Mouse (Mus musculus) retina, postnatal 7 days (tissue): Measurements from ENCODE around the gene Slc35e3.

ENCODE experiments used
- DNase-seq: peaks from one replicate; pipeline ENCODE4 v3.0.0-alpha.2; 2012; ENCODE audit warnings: low read depth, low spot score

Gene Slc35e3

GRCm38 (mm10) chr10:117685171-117685848, 60.9 kb downstream of the Slc35e3 start:
- DNase-seq = no peak

DNA sequence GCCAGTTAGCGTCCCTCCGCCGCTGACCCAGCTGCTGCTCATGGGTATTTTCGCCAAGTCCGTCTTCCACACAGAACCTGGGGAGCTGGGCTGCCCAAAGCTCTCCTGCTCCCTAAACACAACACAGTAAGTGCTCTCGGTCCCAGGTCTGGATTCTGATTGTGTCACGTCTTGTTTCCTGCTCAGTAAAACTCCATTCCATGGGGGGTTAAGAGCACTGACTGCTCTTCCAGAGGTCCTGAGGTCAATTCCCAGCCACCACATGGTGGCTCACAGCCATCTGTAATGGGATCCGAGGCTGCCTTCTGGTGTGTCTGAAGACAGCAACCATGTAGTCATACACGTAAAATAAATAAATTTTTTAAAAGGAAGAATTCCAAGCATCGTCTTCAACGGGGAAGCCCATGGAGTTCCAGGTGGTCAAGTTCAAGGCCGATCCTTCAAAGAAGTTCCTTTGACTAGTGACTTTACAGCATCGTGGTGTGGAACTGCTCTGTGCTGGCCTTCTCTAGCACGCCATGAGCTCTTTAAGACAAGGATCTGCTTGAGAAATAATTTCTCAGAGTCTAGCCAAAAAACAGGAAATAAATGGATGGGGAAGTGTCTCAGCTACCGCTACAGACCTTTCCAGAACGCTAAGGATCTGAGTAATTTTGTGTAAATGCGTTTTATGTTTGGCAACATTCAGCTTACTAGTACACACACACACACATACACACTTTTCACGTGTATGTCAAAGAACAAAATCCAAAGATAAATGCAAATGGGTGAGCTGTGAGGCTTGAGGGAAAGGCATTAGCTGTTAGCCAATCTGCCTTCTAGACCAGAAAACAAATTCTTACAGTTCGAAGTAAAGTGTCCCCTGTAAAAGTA, 61.6 kb downstream of the Slc35e3 start:
- DNase-seq = no peak

DNA sequence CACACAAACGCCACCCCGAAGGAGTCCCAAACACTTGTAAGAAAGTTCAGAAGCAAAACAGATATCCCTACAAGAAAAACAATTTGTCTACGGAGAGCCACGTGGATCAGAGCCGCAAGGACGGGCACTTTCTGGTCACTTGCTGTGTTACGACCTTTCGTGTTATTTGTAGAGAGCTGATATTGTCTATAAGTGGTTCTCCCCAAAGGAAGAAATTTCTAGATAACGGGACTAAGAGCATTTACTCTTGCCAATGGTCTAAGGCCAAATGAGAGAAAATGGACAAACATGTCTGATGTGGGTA, 62.5 kb downstream of the Slc35e3 start:
- DNase-seq = no peak
